Mouse (Mus musculus) layer of hippocampus, adult 18-20 months (tissue): Measurements from ENCODE around the gene Ubiad1. TPM values are rescaled to one million over a fixed set of nuclear protein-coding genes. Genes with fewer than 3 reads are reported as not detected.

Source experiments
- DNase-seq, 2 experiments: peaks; one replicate each; pipeline ENCODE4 v3.0.0; 2022; ENCODE audit warnings: low spot score in 2 of 2
- long read RNA-seq: library from polyadenylated mRNA; stranded (forward); transcript quantifications from one replicate; pipeline ENCODE4 v2.0.0, GENCODE M21; 2021
- total RNA-seq, 2 experiments: library from RNA; stranded (reverse); gene quantifications; 2 replicates each; pipeline ENCODE4 v1.2.3; 2021

Ubiad1 gene
- 1 to 10 TPM; 7.5 to 8.5 TPM for total RNA-seq
- long read RNA-seq, transcript Ubiad1-201 (2 exons, 2,992 nt), result major isoform, 15 of 15 reads
- long read RNA-seq, partial matches to known transcripts, result 0 of 15 reads
- long read RNA-seq, other reads (novel, unspliced or antisense), result 0 of 15 reads

DNA sequence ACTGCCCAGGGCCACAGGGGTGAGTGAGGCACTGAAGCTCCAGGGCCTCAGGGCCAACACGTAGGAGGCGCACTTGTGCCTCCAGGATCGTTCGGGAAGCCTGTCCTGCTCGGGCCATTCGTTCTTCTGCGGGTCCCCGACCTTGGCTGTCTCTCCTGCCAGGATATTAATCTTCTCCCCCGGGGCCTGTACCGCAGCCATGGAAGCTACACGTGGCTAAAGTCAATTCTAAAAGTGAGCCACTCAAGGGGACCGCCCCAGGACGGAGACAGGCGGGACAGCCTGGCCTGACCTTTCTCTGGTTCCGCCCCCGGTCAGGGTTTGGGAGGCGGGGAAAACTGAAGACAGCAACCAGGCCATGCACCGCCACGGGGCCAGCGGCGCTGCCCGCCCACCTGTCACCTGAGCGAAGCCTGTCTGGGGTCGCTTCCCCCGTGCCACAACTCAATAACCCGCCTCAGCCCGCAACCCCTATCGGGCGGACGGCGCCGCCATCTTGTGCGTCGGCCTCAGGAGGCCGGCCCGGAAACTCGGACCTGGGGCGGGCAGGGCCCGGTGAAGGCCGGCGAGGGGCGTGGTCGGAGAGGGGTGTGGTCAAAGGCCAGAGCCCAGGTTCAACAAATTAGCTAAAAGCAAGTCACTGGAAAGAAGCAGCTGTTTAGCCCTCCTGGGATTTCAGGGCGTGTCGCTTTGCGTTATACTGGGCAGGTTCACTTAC lies at the start of gene Ubiad1:
TSS of gene Ubiad1 (minus strand) at position 522 of the 718 bp plus-strand sequence.
- peak; percentile 53 to 68 for DNase-seq

GRCm38 (mm10) chr4:148491448-148491847 lies 46.9 kb upstream of the Ubiad1 start:
- DNase-seq, result peak in 1 of 2 experiments; percentile 80

GRCm38 (mm10) chr4:148490502-148490901 lies 45.9 kb upstream of the Ubiad1 start:
- peak in 1 of 2 experiments; percentile 47 for DNase-seq

DNA sequence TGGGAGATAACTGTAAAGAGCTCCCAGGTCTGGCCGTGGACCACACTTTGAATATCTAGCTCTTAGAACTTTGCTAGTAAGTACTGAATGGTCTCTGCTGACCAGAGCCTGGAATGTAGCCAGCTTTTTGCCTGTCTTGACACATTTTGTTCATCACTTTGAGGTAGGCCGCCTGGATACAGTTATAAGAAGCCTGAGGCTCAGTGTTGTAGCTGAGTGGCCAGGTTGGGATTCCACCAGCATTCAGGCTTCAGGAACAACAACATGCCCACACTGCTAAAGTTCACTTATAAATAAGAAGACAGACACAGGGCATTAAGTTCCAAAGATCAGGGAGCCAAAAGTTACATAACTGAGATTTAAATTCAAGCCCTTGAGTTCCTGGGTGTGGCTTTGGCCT lies 43.3 kb upstream of the Ubiad1 start:
- no peak for DNase-seq

- DNase-seq, result no peak
Measured at GRCm38 (mm10) chr4:148484511-148484910, 39.9 kb upstream of the Ubiad1 start.

GRCm38 (mm10) chr4:148481557-148482168 lies 37.1 kb upstream of the Ubiad1 start:
- no peak for DNase-seq

DNA sequence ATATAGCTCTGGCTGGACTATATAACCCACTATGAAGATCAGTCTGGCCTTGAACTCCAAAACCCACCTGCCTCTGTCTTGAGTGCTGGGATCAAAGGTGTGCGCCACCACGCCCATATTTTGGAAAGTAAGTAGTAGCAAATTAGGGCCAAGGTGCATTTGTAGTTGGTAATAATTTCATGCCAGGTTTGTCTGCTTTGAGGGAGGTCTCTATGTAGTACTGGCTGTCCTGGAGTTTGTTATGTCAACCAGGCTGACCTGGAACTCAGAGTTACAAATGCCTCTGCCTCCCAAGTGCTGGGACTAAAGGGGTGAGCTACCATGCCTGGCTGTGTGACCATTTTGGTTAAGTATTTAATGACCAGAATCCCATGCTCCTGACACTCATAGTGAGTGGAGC lies 35.7 kb upstream of the Ubiad1 start:
- no peak for DNase-seq

- DNase-seq, result no peak
Measured at GRCm38 (mm10) chr4:148473496-148473895, 28.9 kb upstream of the Ubiad1 start.

- no peak for DNase-seq
Measured at GRCm38 (mm10) chr4:148472436-148473174, 28.0 kb upstream of the Ubiad1 start.

DNA sequence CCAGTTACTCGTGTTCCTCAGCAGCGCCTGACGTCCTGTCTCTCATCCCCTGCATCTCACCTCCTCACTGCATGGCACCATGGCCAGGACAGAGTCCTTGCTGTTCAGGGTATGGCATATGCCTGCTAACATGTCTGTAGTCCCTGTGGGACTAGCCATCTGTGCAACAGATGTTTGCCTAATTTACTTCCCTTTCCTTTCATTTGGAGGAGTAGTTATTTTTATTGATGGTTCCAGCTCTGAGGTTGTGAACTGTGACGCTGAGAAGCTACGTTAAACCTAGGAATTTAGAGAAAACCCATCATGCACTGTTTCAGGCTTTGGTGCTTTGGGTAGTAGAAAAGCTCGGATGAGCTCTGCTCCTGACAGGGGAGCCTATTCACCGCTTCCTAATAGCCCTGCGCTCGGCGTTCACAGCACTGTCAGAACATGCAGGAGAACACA lies 26.8 kb upstream of the Ubiad1 start:
- peak in 1 of 2 experiments; percentile 70 for DNase-seq

GRCm38 (mm10) chr4:148469487-148470252 lies 25.1 kb upstream of the Ubiad1 start:
- no peak for DNase-seq

GRCm38 (mm10) chr4:148468396-148468795 lies 23.8 kb upstream of the Ubiad1 start:
- no peak for DNase-seq

GRCm38 (mm10) chr4:148466511-148467079 lies 22.0 kb upstream of the Ubiad1 start:
- DNase-seq, result peak; percentile 53 to 77

DNA sequence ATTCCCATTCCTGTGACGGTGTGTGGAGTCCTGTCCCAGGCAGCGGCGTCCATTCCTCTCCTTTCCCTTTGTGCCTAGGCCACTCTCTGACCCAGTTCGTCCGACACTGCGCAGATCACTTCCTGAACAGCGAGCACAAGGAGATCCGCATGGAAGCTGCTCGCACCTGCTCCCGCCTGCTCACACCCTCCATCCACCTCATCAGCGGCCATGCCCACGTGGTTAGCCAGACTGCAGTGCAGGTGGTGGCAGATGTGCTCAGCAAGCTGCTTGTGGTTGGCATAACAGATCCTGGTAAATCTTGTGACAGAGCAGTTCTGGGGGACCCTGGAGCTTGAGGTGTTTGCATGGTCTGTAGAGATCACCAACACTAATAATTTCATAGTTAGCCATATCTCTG lies 20.3 kb upstream of the Ubiad1 start:
- DNase-seq, result peak in 1 of 2 experiments; percentile 17

DNA sequence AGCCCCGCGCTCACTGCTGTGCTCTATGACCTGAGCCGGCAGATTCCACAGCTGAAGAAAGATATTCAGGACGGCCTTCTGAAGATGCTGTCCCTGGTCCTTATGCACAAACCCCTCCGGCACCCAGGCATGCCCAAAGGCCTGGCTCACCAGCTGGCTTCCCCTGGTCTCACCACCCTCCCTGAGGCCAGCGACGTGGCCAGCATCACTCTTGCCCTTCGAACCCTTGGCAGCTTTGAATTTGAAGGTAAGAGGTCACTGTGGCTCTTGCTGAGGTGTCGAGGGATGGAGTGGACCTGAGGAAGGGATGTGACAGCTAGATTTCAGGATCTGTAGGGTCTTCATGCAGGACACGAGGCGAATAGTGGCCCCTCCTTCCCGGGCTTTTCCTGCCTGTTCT lies 19.7 kb upstream of the Ubiad1 start:
- DNase-seq, result no peak

GRCm38 (mm10) chr4:148463208-148463960 lies 18.8 kb upstream of the Ubiad1 start:
- peak in 1 of 2 experiments; percentile 67 for DNase-seq

- DNase-seq, result no peak
Measured at GRCm38 (mm10) chr4:148462717-148463116, 18.1 kb upstream of the Ubiad1 start.

GRCm38 (mm10) chr4:148461772-148462171 lies 17.2 kb upstream of the Ubiad1 start:
- DNase-seq, result no peak

- no peak for DNase-seq
Measured at GRCm38 (mm10) chr4:148460656-148461284, 16.2 kb upstream of the Ubiad1 start.
